Mouse (Mus musculus): Measurements from ENCODE around the gene Cdhr5. TPM values are rescaled to one million over a fixed set of nuclear protein-coding genes. Genes with fewer than 3 reads are reported as not detected.
A peak's percentile ranks its signal among the peaks of the same experiment; 100 is the strongest.

The Cdhr5 gene
- polyA plus RNA-seq, 1 experiment from 2014 or later, result not detected

MicroRNAs within 50 kb of the gene (microRNA counts, 519-probe panel; counts per million panel counts)
- 2,917 counts per million, percentile 70 among the panel's probes with 10 or more counts for microRNA mmu-miR-210

Small RNAs within 50 kb of the gene (microRNA-seq; reads per million reads assigned to microRNA genes)
- gene Mir210, result 345 reads per million, percentile 69 among the genes with 10 or more reads in this experiment

Other genes starting within 250 kb of the Cdhr5 start
- gene Gm17387, start 247.7 kb downstream of the Cdhr5 start, polyA plus RNA-seq (2015; fragmentation: Nextera tagmentation; extraction: Ambion mirVana), result not detected in 2 replicates
- gene B4galnt4, start 215.7 kb downstream of the Cdhr5 start, polyA plus RNA-seq (2015; fragmentation: Nextera tagmentation; extraction: Ambion mirVana), result 47.3 and 50.0 TPM in 2 replicates
- not detected in 2 replicates for gene Pkp3, start 198.6 kb downstream of the Cdhr5 start, polyA plus RNA-seq (2015; fragmentation: Nextera tagmentation; extraction: Ambion mirVana)
- gene Sigirr, start 176.2 kb downstream of the Cdhr5 start, polyA plus RNA-seq (2015; fragmentation: Nextera tagmentation; extraction: Ambion mirVana), result 1.8 and 2.0 TPM in 2 replicates
- 0.09 TPM in 1 of 2 replicates, not detected in the other for gene Ano9, start 159.0 kb downstream of the Cdhr5 start, polyA plus RNA-seq (2015; fragmentation: Nextera tagmentation; extraction: Ambion mirVana)
- 74.5 TPM in 2 replicates for gene Ptdss2, start 154.4 kb downstream of the Cdhr5 start, polyA plus RNA-seq (2015; fragmentation: Nextera tagmentation; extraction: Ambion mirVana)
- 42.3 and 44.0 TPM in 2 replicates for gene Rnh1, start 103.9 kb downstream of the Cdhr5 start, polyA plus RNA-seq (2015; fragmentation: Nextera tagmentation; extraction: Ambion mirVana)
- 126 and 127 TPM in 2 replicates for gene Hras, start 82.8 kb downstream of the Cdhr5 start, polyA plus RNA-seq (2015; fragmentation: Nextera tagmentation; extraction: Ambion mirVana)
- 10.3 and 12.7 TPM in 2 replicates for gene Lrrc56, start 82.6 kb downstream of the Cdhr5 start, polyA plus RNA-seq (2015; fragmentation: Nextera tagmentation; extraction: Ambion mirVana)
- 0.75 and 1.4 TPM in 2 replicates for gene Lmntd2, start 62.7 kb downstream of the Cdhr5 start, polyA plus RNA-seq (2015; fragmentation: Nextera tagmentation; extraction: Ambion mirVana)
- gene Rassf7, start 60.9 kb downstream of the Cdhr5 start, polyA plus RNA-seq (2015; fragmentation: Nextera tagmentation; extraction: Ambion mirVana), result 24.6 and 26.9 TPM in 2 replicates
- 80.2 and 81.8 TPM in 2 replicates for gene Phrf1, start 48.0 kb downstream of the Cdhr5 start, polyA plus RNA-seq (2015; fragmentation: Nextera tagmentation; extraction: Ambion mirVana)
- 1.1 and 2.3 TPM in 2 replicates for gene Irf7, start 10.3 kb downstream of the Cdhr5 start, polyA plus RNA-seq (2015; fragmentation: Nextera tagmentation; extraction: Ambion mirVana)
- 1.4 TPM in 2 replicates for gene Sct, start 2.3 kb upstream of the Cdhr5 start, polyA plus RNA-seq (2015; fragmentation: Nextera tagmentation; extraction: Ambion mirVana)
- gene Drd4, start 15.2 kb upstream of the Cdhr5 start, polyA plus RNA-seq (2015; fragmentation: Nextera tagmentation; extraction: Ambion mirVana), result 0.64 and 0.78 TPM in 2 replicates
- gene Deaf1, start 50.9 kb upstream of the Cdhr5 start, polyA plus RNA-seq (2015; fragmentation: Nextera tagmentation; extraction: Ambion mirVana), result 140 and 142 TPM in 2 replicates
- gene Tmem80, start 51.0 kb upstream of the Cdhr5 start, polyA plus RNA-seq (2015; fragmentation: Nextera tagmentation; extraction: Ambion mirVana), result 64.1 and 64.3 TPM in 2 replicates
- 0.37 and 0.57 TPM in 2 replicates for gene Eps8l2, start 62.1 kb upstream of the Cdhr5 start, polyA plus RNA-seq (2015; fragmentation: Nextera tagmentation; extraction: Ambion mirVana)
- gene Taldo1, start 115.4 kb upstream of the Cdhr5 start, polyA plus RNA-seq (2015; fragmentation: Nextera tagmentation; extraction: Ambion mirVana), result 375 and 378 TPM in 2 replicates
- 62.2 and 64.2 TPM in 2 replicates for gene Gatd1, start 137.3 kb upstream of the Cdhr5 start, polyA plus RNA-seq (2015; fragmentation: Nextera tagmentation; extraction: Ambion mirVana)
- 47.0 and 50.4 TPM in 2 replicates for gene Cend1, start 152.7 kb upstream of the Cdhr5 start, polyA plus RNA-seq (2015; fragmentation: Nextera tagmentation; extraction: Ambion mirVana)
- 83.1 and 86.3 TPM in 2 replicates for gene Slc25a22, start 161.1 kb upstream of the Cdhr5 start, polyA plus RNA-seq (2015; fragmentation: Nextera tagmentation; extraction: Ambion mirVana)
- gene Pidd1, start 167.2 kb upstream of the Cdhr5 start, polyA plus RNA-seq (2015; fragmentation: Nextera tagmentation; extraction: Ambion mirVana), result 7.8 and 9.5 TPM in 2 replicates
- gene Rplp2, start 170.6 kb upstream of the Cdhr5 start, polyA plus RNA-seq (2015; fragmentation: Nextera tagmentation; extraction: Ambion mirVana), result 820 and 834 TPM in 2 replicates
- 21.5 and 22.0 TPM in 2 replicates for gene Pnpla2, start 178.4 kb upstream of the Cdhr5 start, polyA plus RNA-seq (2015; fragmentation: Nextera tagmentation; extraction: Ambion mirVana)
- 5.0 and 8.5 TPM in 2 replicates for gene Cracr2b, start 184.3 kb upstream of the Cdhr5 start, polyA plus RNA-seq (2015; fragmentation: Nextera tagmentation; extraction: Ambion mirVana)
- gene Cd151, start 190.6 kb upstream of the Cdhr5 start, polyA plus RNA-seq (2015; fragmentation: Nextera tagmentation; extraction: Ambion mirVana), result 15.9 and 18.6 TPM in 2 replicates
- 68.3 and 73.2 TPM in 2 replicates for gene Polr2l, start 198.3 kb upstream of the Cdhr5 start, polyA plus RNA-seq (2015; fragmentation: Nextera tagmentation; extraction: Ambion mirVana)
- gene Tspan4, start 198.5 kb upstream of the Cdhr5 start, polyA plus RNA-seq (2015; fragmentation: Nextera tagmentation; extraction: Ambion mirVana), result 25.6 and 27.3 TPM in 2 replicates

Measured in forebrain, embryonic 15.5 days (tissue).